Mouse (Mus musculus): Measurements from ENCODE around the gene Gm16181. TPM values are rescaled to one million over a fixed set of nuclear protein-coding genes. Genes with fewer than 3 reads are reported as not detected.

The Gm16181 gene
- polyA plus RNA-seq, 1 experiment, result not detected

DNA sequence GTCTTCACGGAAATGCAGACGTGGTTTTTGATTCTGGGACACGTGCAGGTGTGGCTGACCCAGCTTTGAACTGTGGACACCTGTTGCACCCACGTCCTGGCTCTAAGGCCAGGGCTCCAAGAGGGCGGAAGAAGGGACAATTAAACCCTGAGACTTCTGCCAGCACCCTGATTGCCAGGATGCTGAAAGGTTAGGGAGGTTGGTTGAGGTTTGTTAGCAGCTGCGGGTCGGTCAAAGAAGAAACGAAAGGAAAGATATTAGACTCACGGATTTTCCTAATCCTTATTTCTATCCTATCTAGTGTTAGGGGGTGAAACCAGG is 24.4 kb upstream of the Gm16181 start:
- TF ChIP-seq POLR2A (IDR thresholded peaks at IDR 0.05; ENCODE audit: low read depth, low read length) (no peak), CTCF (conservative IDR thresholded peaks at IDR 0.05; ENCODE audit: insufficient read depth, insufficient read length, low read depth, low read length) (no peak)
- Histone ChIP-seq H3K36me3 (ENCODE audit: control insufficient read depth, insufficient read depth, low read length) (no peaks in the 10 kb centered on the region), H3K4me1 (ENCODE audit: control insufficient read depth, insufficient read depth, low read length) (no peaks in the 10 kb centered on the region), H3K4me3 (ENCODE audit: insufficient read depth, low read depth, low read length) (peak overlapping the region; percentile 54; the same call in 1 of the 2 replicates), H3K27ac (ENCODE audit: insufficient read depth, low read depth, low read length) (no peak overlapping the region), H3K27me3 (replicated peaks; ENCODE audit: control insufficient read depth, insufficient read depth, low read length) (no peaks in the 10 kb centered on the region)
- WGBS, result 38% methylated on average over 9 of the region's 9 CpGs
- no peak for DNase-seq

DNA sequence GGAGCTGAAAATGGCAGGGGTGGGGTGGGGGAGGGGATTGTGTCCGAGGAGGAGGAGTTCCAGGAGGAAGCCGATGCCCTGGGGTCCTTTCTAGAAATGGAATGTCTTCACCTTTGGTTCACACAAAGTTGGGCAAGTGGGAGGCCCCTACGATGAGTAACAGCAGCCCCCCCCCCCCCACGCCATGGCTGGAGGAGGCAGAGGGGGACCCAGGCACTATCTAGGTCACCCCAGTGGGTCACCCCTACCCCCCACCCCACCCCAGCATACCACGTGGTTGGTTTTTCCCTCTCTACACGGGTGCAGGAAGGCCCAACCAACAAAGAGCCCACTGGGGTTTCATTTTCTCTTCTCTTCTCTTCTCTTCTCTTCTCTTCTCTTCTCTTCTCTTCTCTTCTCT is 23.5 kb upstream of the Gm16181 start:
- no peak for DNase-seq
- Histone ChIP-seq H3K4me3 (ENCODE audit: insufficient read depth, low read depth, low read length) (no peak overlapping the region), H3K27ac (ENCODE audit: insufficient read depth, low read depth, low read length) (no peak overlapping the region), H3K36me3 (ENCODE audit: control insufficient read depth, insufficient read depth, low read length) (no peaks in the 10 kb centered on the region), H3K27me3 (replicated peaks; ENCODE audit: control insufficient read depth, insufficient read depth, low read length) (no peaks in the 10 kb centered on the region), H3K4me1 (ENCODE audit: control insufficient read depth, insufficient read depth, low read length) (no peaks in the 10 kb centered on the region)
- no peak for TF ChIP-seq POLR2A (IDR thresholded peaks at IDR 0.05; ENCODE audit: low read depth, low read length)
- TF ChIP-seq CTCF (conservative IDR thresholded peaks at IDR 0.05; ENCODE audit: insufficient read depth, insufficient read length, low read depth, low read length), result no peak
- WGBS, result 58% methylated on average over 6 of the region's 6 CpGs

- Histone ChIP-seq H3K4me1 (ENCODE audit: control insufficient read depth, insufficient read depth, low read length) (no peaks in the 10 kb centered on the region), H3K27me3 (replicated peaks; ENCODE audit: control insufficient read depth, insufficient read depth, low read length) (no peaks in the 10 kb centered on the region)
- WGBS, result 81% methylated on average over 7 of the region's 7 CpGs
Observed at GRCm38 (mm10) chr17:35198029-35198428, 22.6 kb upstream of the Gm16181 start.

DNA sequence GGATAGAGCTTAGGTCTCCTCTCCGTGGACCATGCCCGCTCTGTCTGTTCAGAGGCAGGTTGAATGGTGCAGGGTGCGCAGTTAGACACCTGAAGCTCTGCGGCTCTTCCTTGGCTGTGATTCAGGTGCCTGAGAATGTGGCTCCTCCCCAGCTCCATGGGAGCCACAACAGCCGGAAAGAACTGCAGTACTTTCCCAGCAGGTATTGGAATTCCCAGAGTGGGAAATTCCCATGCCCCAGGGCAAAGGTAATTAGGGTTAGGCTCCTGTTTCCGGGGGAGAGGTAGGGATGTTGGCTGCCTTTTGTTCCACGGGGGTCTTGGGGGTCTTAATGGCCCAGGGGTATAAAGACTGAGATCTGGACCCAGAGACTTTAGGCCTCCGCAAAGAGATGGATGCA is 21.7 kb upstream of the Gm16181 start:
- TF ChIP-seq CTCF (conservative IDR thresholded peaks at IDR 0.05; ENCODE audit: insufficient read depth, insufficient read length, low read depth, low read length) (no peak), POLR2A (IDR thresholded peaks at IDR 0.05; ENCODE audit: low read depth, low read length) (no peak)
- Histone ChIP-seq H3K36me3 (ENCODE audit: control insufficient read depth, insufficient read depth, low read length) (no peaks in the 10 kb centered on the region), H3K27me3 (replicated peaks; ENCODE audit: control insufficient read depth, insufficient read depth, low read length) (no peaks in the 10 kb centered on the region), H3K27ac (ENCODE audit: insufficient read depth, low read depth, low read length) (no peak overlapping the region), H3K4me3 (ENCODE audit: insufficient read depth, low read depth, low read length) (no peak overlapping the region), H3K4me1 (ENCODE audit: control insufficient read depth, insufficient read depth, low read length) (no peaks in the 10 kb centered on the region)
- DNase-seq, result no peak
- 49% methylated on average over 8 of the region's 8 CpGs for WGBS

More at GRCm38 (mm10) chr17:35198029-35198428, 22.6 kb upstream of the Gm16181 start:
- TF ChIP-seq POLR2A (IDR thresholded peaks at IDR 0.05; ENCODE audit: low read depth, low read length) (no peak), CTCF (conservative IDR thresholded peaks at IDR 0.05; ENCODE audit: insufficient read depth, insufficient read length, low read depth, low read length) (no peak)
- no peak overlapping the region for H3K27ac ChIP-seq (ENCODE audit: insufficient read depth, low read depth, low read length)
- H3K4me3 ChIP-seq (ENCODE audit: insufficient read depth, low read depth, low read length), result no peak overlapping the region
- no peaks in the 10 kb centered on the region for H3K36me3 ChIP-seq (ENCODE audit: control insufficient read depth, insufficient read depth, low read length)
- DNase-seq, result no peak

DNA sequence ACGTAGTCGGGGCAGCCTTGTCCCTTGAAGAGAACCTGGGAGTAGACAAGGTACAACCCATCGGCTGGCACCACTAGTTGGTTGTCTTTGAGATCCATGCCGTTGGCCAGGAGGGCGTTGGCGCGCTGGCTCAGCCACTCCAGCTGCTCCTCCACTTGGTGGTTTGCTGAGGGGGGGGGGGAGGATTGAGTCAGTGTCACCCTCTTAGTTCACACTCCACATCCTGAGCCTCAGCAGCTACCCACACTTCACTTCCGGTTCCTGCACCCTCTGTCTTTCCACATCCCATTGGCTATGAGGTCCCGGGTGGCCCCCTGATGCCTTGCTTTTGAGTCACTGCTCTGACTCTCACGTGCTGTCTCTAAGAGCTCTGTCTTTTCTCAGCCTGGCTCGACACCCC is 20.2 kb upstream of the Gm16181 start:
- H3K27ac ChIP-seq (ENCODE audit: insufficient read depth, low read depth, low read length), result no peak overlapping the region
- no peak for TF ChIP-seq POLR2A (IDR thresholded peaks at IDR 0.05; ENCODE audit: low read depth, low read length)
- no peak for TF ChIP-seq CTCF (conservative IDR thresholded peaks at IDR 0.05; ENCODE audit: insufficient read depth, insufficient read length, low read depth, low read length)
- H3K27me3 ChIP-seq (replicated peaks; ENCODE audit: control insufficient read depth, insufficient read depth, low read length), result no peaks in the 10 kb centered on the region
- peak; percentile 18 for DNase-seq
- H3K36me3 ChIP-seq (ENCODE audit: control insufficient read depth, insufficient read depth, low read length), result no peaks in the 10 kb centered on the region
- H3K4me3 ChIP-seq (ENCODE audit: insufficient read depth, low read depth, low read length), result no peak overlapping the region
- H3K4me1 ChIP-seq (ENCODE audit: control insufficient read depth, insufficient read depth, low read length), result no peaks in the 10 kb centered on the region
- WGBS, result 84% methylated on average over 11 of the region's 11 CpGs

- Histone ChIP-seq H3K4me3 (ENCODE audit: insufficient read depth, low read depth, low read length) (peak overlapping the region; percentile 11; the same call in 1 of the 2 replicates), H3K36me3 (ENCODE audit: control insufficient read depth, insufficient read depth, low read length) (no peaks in the 10 kb centered on the region), H3K4me1 (ENCODE audit: control insufficient read depth, insufficient read depth, low read length) (no peaks in the 10 kb centered on the region), H3K27me3 (replicated peaks; ENCODE audit: control insufficient read depth, insufficient read depth, low read length) (no peaks in the 10 kb centered on the region), H3K27ac (ENCODE audit: insufficient read depth, low read depth, low read length) (no peak overlapping the region)
- WGBS, result 66% methylated on average over 11 of the region's 11 CpGs
- DNase-seq, result no peak
- TF ChIP-seq POLR2A (IDR thresholded peaks at IDR 0.05; ENCODE audit: low read depth, low read length) (no peak), CTCF (conservative IDR thresholded peaks at IDR 0.05; ENCODE audit: insufficient read depth, insufficient read length, low read depth, low read length) (no peak)
Observed at GRCm38 (mm10) chr17:35201128-35201527, 19.5 kb upstream of the Gm16181 start.

DNA sequence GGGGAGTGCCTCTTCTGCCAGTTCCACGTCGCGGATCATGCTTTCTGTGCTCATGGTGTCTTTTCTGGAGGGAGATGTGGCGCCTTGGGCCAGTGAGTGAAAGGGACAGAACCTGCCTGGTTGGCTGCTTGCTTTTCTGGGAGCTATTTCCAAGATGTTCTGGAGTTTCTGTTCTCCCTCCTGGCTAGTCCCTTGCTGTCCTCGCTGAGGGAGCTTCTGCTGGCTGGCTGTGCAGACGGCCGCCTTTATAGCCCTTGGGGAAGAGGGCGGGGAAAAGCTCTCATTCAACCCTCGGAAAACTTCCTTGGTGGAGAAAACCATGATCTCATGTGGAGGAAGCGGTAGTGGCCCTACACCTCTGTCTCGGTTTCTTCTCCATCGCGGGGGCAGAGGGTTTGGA is 18.8 kb upstream of the Gm16181 start, which contains the start of gene Tnf:
Gene Tnf (minus strand): TSS at position 221 of the 400 bp plus-strand sequence.
- Histone ChIP-seq H3K4me3 (ENCODE audit: insufficient read depth, low read depth, low read length) (peak within 1 kb of the TSS; percentile 11; the same call in 1 of the 2 replicates), H3K27ac (ENCODE audit: insufficient read depth, low read depth, low read length) (no peak within 1 kb of the TSS), H3K4me1 (ENCODE audit: control insufficient read depth, insufficient read depth, low read length) (no peaks in the 10 kb centered on the region), H3K36me3 (ENCODE audit: control insufficient read depth, insufficient read depth, low read length) (no peaks in the 10 kb centered on the region), H3K27me3 (replicated peaks; ENCODE audit: control insufficient read depth, insufficient read depth, low read length) (no peaks in the 10 kb centered on the region)
- TF ChIP-seq CTCF (conservative IDR thresholded peaks at IDR 0.05; ENCODE audit: insufficient read depth, insufficient read length, low read depth, low read length), result no peak
- no peak for TF ChIP-seq POLR2A (IDR thresholded peaks at IDR 0.05; ENCODE audit: low read depth, low read length)
- peak; percentile 58 for DNase-seq
- 25% methylated on average over 13 of the region's 13 CpGs for WGBS

Data from kidney, adult 2 months (tissue).